Mouse (Mus musculus) hindbrain, embryonic 14.5 days (tissue): ENCODE results near the gene Entpd1. TPM values are rescaled to one million over a fixed set of nuclear protein-coding genes. Genes with fewer than 3 reads are reported as not detected.
"Not testable (repeated sequence)": the region's sequence is repeated elsewhere in the genome, so short reads cannot be mapped to it uniquely, and the experiment has no call there.

ENCODE experiments used
- ATAC-seq: fragments of 200-750 bp; cut with Nextera tagmentation; 2 replicates; pipeline ENCODE4 v1.8.0; 2017; ENCODE audit warnings: moderate number of reproducible peaks, mild to moderate bottlenecking, moderate TSS enrichment, moderate library complexity; ENCODE audit not compliant: low FRiP score
- DNase-seq: peaks from one replicate; pipeline ENCODE4 v3.0.0-alpha.2; 2015; ENCODE audit warnings: low spot score
- H3K27ac ChIP-seq: fragments of 300-500 bp; sonication (generic); 2 replicates; pipeline ENCODE4 v1.5.1; 2014; ENCODE audit warnings: mild to moderate bottlenecking, moderate library complexity
- H3K27me3 ChIP-seq: fragments of 300-500 bp; sonication (generic); 2 replicates; pipeline ENCODE4 v1.6.1; 2014; ENCODE audit warnings: mild to moderate bottlenecking, low read length, mixed read lengths; ENCODE audit not compliant: control insufficient read depth, insufficient read depth
- H3K36me3 ChIP-seq: fragments of 300-500 bp; sonication (generic); replicated peaks from 2 replicates; pipeline ENCODE4 v1.6.1; 2014; ENCODE audit not compliant: control insufficient read depth, insufficient read depth
- H3K4me1 ChIP-seq: fragments of 300-500 bp; sonication (generic); replicated peaks from 2 replicates; pipeline ENCODE4 v1.6.1; 2014; ENCODE audit warnings: antibody characterized with exemption, low read length, mixed read lengths; ENCODE audit not compliant: control insufficient read depth, insufficient read depth
- H3K4me2 ChIP-seq: fragments of 300-500 bp; sonication (generic); replicated peaks from 2 replicates; pipeline ENCODE4 v1.6.1; 2014; ENCODE audit warnings: mild to moderate bottlenecking, moderate library complexity
- H3K4me3 ChIP-seq: fragments of 300-500 bp; sonication (generic); replicated peaks from 2 replicates; pipeline ENCODE4 v1.5.1; 2014; ENCODE audit warnings: mild to moderate bottlenecking, low read length
- H3K9ac ChIP-seq: fragments of 300-500 bp; sonication (generic); 2 replicates; pipeline ENCODE4 v1.6.1; 2014
- H3K9me3 ChIP-seq: fragments of 300-500 bp; sonication (generic); 2 replicates; pipeline ENCODE4 v1.6.1; 2016; ENCODE audit warnings: low read length; ENCODE audit not compliant: control insufficient read depth
- WGBS: fragments of 180-500 bp; shearing (Covaris S2); extraction: QIAGEN DNeasy Blood & Tissue Kit; methylation state at CpG from one replicate; pipeline ENCODE4 v1.1.7; 2014; 5-methylcytosine and 5-hydroxymethylcytosine counted together
- polyA plus RNA-seq: library from polyadenylated mRNA; unstranded; fragments of >200 nt; fragmentation: Nextera tagmentation; extraction: Ambion mirVana; gene quantifications from 2 replicates; pipeline ENCODE4 v1.2.1, GENCODE M21; 2014

Entpd1 gene
- polyA plus RNA-seq, 1 experiment from 2014 or later: 9.6 TPM

DNA sequence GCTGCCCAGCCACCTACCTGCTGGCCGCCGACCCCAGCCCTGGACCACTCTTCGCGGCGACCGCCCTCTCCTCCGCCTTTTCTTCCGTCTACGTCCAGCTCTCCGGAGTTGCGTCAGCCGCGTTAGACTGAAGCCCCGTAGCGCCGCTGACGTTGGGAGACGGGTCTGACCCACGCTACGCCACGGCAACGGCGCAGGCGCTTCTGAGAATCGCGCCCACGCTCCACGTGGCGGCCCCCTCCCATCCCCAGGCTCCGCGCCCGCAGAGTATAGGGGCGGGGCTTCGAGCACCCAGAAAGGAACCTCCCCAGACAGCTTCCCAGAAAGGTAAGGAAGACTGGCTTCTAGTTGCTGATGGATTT lies 23.9 kb upstream of the Entpd1 start, which contains the start of gene Aldh18a1:
Gene Aldh18a1, minus strand, starts transcription at position 171 of the 362 bp plus-strand sequence.
- Histone ChIP-seq H3K4me3 (peak within 1 kb of the TSS; percentile 61), H3K27me3 (no peaks in the 10 kb centered on the region), H3K9ac (peak within 1 kb of the TSS; percentile 64), H3K4me2 (peak within 1 kb of the TSS; percentile 62), H3K9me3 (no peaks in the 10 kb centered on the region), H3K4me1 (peaks cover 22% of the 10 kb centered on the region), H3K36me3 (0 out of 2 replicates have a peak, but pooled peaks cover 20% of the 10 kb centered on the region), H3K27ac (peak within 1 kb of the TSS; percentile 77)
- peak; percentile 96 for ATAC-seq
- DNase-seq: peak; percentile 99
- under 1% methylated on average over 34 of the region's 34 CpGs for whole genome bisulfite sequencing

DNA sequence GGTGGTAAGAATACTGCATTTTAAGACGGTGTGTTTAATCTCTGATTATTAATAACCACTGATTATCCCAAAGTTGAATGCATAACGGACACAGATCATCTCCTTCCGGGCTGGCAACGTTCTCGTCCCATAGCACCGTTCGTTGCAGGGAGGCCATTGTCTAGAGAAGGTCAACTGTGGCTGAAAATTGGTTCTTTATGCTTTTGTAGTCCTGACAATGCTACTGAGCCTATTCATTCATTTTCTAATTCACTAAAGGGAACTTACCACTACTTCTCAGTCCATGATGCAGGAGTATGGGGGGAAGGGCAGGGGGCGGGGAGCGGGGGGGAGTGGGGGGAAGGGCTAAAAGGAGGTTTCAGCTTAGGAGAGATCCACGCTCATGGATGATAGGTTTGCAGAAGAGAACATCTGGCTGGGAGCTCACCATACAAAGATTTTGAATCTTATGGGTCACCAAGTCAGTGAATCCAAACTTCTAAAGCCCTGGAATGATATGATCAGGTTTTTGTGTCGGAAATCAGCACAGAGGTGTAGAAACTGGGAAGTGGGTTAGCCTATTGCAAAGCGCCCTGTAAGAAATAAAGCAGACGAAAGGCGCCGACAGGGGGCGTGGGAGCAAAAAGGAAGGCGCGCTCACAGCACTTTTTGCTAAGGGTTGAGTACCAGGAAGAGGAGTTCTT lies 23.2 kb upstream of the Entpd1 start:
- Histone ChIP-seq H3K27me3 (no peaks in the 10 kb centered on the region), H3K4me2 (peak overlapping the region; percentile 62), H3K4me1 (peaks cover 22% of the 10 kb centered on the region), H3K27ac (peak overlapping the region; percentile 77), H3K9me3 (no peaks in the 10 kb centered on the region), H3K36me3 (0 out of 2 replicates have a peak, but pooled peaks cover 20% of the 10 kb centered on the region), H3K4me3 (peak overlapping the region; percentile 61), H3K9ac (peak overlapping the region; percentile 64)
- ATAC-seq (peak; percentile 72), DNase-seq (peak; percentile 94)
- under 1% methylated on average over 18 of the region's 18 CpGs for WGBS

GRCm38 (mm10) chr19:40589530-40589880 lies 22.7 kb upstream of the Entpd1 start:
- 0% methylated on average over 10 of the region's 10 CpGs for WGBS
- no peak for ATAC-seq
- H3K4me1 ChIP-seq: peaks cover 22% of the 10 kb centered on the region
- peak overlapping the region; percentile 62 for H3K4me2 ChIP-seq
- H3K27ac ChIP-seq: peak overlapping the region; percentile 77
- peak overlapping the region; percentile 61 for H3K4me3 ChIP-seq
- H3K9me3 ChIP-seq: no peaks in the 10 kb centered on the region
- DNase-seq: no peak
- H3K9ac ChIP-seq: peak overlapping the region; percentile 64
- H3K27me3 ChIP-seq: no peaks in the 10 kb centered on the region
- H3K36me3 ChIP-seq: 0 out of 2 replicates have a peak, but pooled peaks cover 20% of the 10 kb centered on the region

- Histone ChIP-seq H3K4me3 (no peak overlapping the region), H3K9ac (no peak overlapping the region), H3K36me3 (peaks cover 40% of the 10 kb centered on the region), H3K27ac (no peak overlapping the region), H3K4me1 (no peaks in the 10 kb centered on the region), H3K27me3 (no peaks in the 10 kb centered on the region), H3K4me2 (no peak overlapping the region), H3K9me3 (no peaks in the 10 kb centered on the region)
- ATAC-seq (no peak), DNase-seq (no peak)
- WGBS: 95% methylated on average over 3 of the region's 3 CpGs
Measured at GRCm38 (mm10) chr19:40595231-40595630, 16.9 kb upstream of the Entpd1 start.

GRCm38 (mm10) chr19:40595831-40596230 lies 16.3 kb upstream of the Entpd1 start:
- Histone ChIP-seq H3K36me3 (peaks cover 40% of the 10 kb centered on the region), H3K27me3 (no peaks in the 10 kb centered on the region), H3K4me1 (no peaks in the 10 kb centered on the region), H3K9ac (no peak overlapping the region), H3K9me3 (no peaks in the 10 kb centered on the region), H3K4me2 (no peak overlapping the region), H3K4me3 (no peak overlapping the region), H3K27ac (no peak overlapping the region)
- no peak for ATAC-seq
- no peak for DNase-seq
- 89% methylated on average over 8 of the region's 8 CpGs for WGBS

GRCm38 (mm10) chr19:40600846-40601245 lies 11.3 kb upstream of the Entpd1 start:
- DNase-seq, H3K4me2 ChIP-seq, H3K27ac ChIP-seq, ATAC-seq, H3K9ac ChIP-seq, H3K27me3 ChIP-seq, H3K4me3 ChIP-seq, H3K9me3 ChIP-seq, H3K4me1 ChIP-seq: not testable (repeated sequence)
- peaks cover 62% of the 10 kb centered on the region for H3K36me3 ChIP-seq
- WGBS: 94% methylated on average over 5 of the region's 5 CpGs

DNA sequence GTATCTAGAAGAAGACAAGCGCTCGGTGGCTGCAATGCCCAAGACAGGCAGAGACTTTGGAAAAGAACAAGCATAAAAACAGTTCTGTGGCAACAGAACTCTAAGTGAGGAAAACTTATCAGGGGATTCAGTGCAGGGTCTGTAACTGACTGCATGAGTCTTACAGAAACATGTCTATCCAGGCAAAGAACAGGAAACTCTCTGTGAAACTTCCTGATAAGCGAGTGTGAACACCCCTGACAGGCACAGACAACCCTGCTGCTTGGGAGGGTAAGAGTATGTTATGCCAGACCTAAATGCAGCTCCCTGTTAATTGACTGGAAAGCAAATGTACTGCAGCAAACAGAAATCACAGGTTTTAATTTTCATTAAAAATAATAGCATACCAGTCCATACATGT lies 10.3 kb upstream of the Entpd1 start:
- H3K9me3 ChIP-seq: no peaks in the 10 kb centered on the region
- DNase-seq (no peak), ATAC-seq (no peak)
- H3K4me1 ChIP-seq: no peaks in the 10 kb centered on the region
- peaks cover 62% of the 10 kb centered on the region for H3K36me3 ChIP-seq
- no peak overlapping the region for H3K27ac ChIP-seq
- H3K4me3 ChIP-seq: no peak overlapping the region
- H3K9ac ChIP-seq: no peak overlapping the region
- H3K27me3 ChIP-seq: no peaks in the 10 kb centered on the region
- WGBS: 92% methylated on average over 3 of the region's 3 CpGs
- H3K4me2 ChIP-seq: no peak overlapping the region

GRCm38 (mm10) chr19:40605189-40605588 lies 7.0 kb upstream of the Entpd1 start:
- Histone ChIP-seq H3K4me1 (no peaks in the 10 kb centered on the region), H3K27me3 (no peaks in the 10 kb centered on the region), H3K4me2 (no peak overlapping the region), H3K36me3 (peaks cover 80% of the 10 kb centered on the region), H3K27ac (no peak overlapping the region), H3K4me3 (no peak overlapping the region), H3K9me3 (no peaks in the 10 kb centered on the region), H3K9ac (no peak overlapping the region)
- DNase-seq (no peak), ATAC-seq (no peak)
- WGBS: 97% methylated on average over 9 of the region's 9 CpGs

GRCm38 (mm10) chr19:40607676-40608075 lies 4.5 kb upstream of the Entpd1 start:
- no peak for DNase-seq
- no peak overlapping the region for H3K27ac ChIP-seq
- no peaks in the 10 kb centered on the region for H3K27me3 ChIP-seq
- H3K9ac ChIP-seq: no peak overlapping the region
- H3K36me3 ChIP-seq: peaks cover 65% of the 10 kb centered on the region
- H3K4me3 ChIP-seq: no peak overlapping the region
- H3K4me2 ChIP-seq: no peak overlapping the region
- WGBS: 92% methylated on average over 6 of the region's 6 CpGs
- no peak for ATAC-seq
- H3K9me3 ChIP-seq: no peaks in the 10 kb centered on the region
- H3K4me1 ChIP-seq: peaks cover 9% of the 10 kb centered on the region; the same call in 1 of the 2 replicates
